Comparison of ENCODE assay signal across 8 mouse cellular contexts in genomic region chr7:44465111-44465510, GRCm38 (mm10). TPM values are rescaled to one million over a fixed set of nuclear protein-coding genes. Genes with fewer than 3 reads are reported as not detected.
DNase-seq lines count a peak whose midpoint lies in the region; ATAC-seq lines count a peak whose summit lies in the region.

Gene Aspdh, plus strand, starts transcription at chr7:44465391.

- WGBS in neural tube, embryonic 15.5 days = 29% methylated on average over 2 of the region's 2 CpGs

- H3K4me3 ChIP-seq in neural tube, embryonic 15.5 days (replicated peaks) = no peak within 1 kb of the TSS

- ATAC-seq in cerebellum, adult (ENCODE audit: insufficient number of reproducible peaks, low FRiP score, low TSS enrichment) = no peak
- ATAC-seq in neural tube, embryonic 15.5 days (ENCODE audit: low FRiP score) = no peak

- H3K4me2 ChIP-seq in neural tube, embryonic 15.5 days = no peak within 1 kb of the TSS

- DNase-seq in cerebellum, adult 11-12 months = peak; percentile 74
- peak; percentile 47 to 56 for DNase-seq in right cerebral cortex, postnatal 10 days (ENCODE audit: low spot score in 2 of 2)
- no peak for DNase-seq in right cerebral cortex, postnatal 4 days
- DNase-seq in layer of hippocampus, postnatal 14 days (ENCODE audit: low spot score in 2 of 2) = no peak
- DNase-seq in ovary, adult 18-20 months (ENCODE audit: low spot score) = no peak
- DNase-seq in ovary, postnatal 36 days (ENCODE audit: low spot score) = no peak

- peaks cover 38% of the 10 kb centered on the region for H3K36me3 ChIP-seq in neural tube, embryonic 15.5 days

- peak within 1 kb of the TSS; percentile 91 for H3K27ac ChIP-seq in neural tube, embryonic 15.5 days (replicated peaks)

- 0 out of 2 replicates have a peak within 1 kb of the TSS, but pooled peaks have one; percentile 17 for H3K9ac ChIP-seq in neural tube, embryonic 15.5 days (replicated peaks)

- H3K9me3 ChIP-seq in neural tube, embryonic 15.5 days (replicated peaks) = no peaks in the 10 kb centered on the region

- H3K4me1 ChIP-seq in neural tube, embryonic 15.5 days = peaks cover 61% of the 10 kb centered on the region

- no peaks in the 10 kb centered on the region; the same call in 1 of the 2 replicates for H3K27me3 ChIP-seq in neural tube, embryonic 15.5 days (replicated peaks)

RNA-seq across cellular contexts. Expression of gene Aspdh, which starts in this region (rescaled TPM):
- 10 to 100 TPM; 15.0 to 15.4 TPM for total RNA-seq in layer of hippocampus, postnatal 14 days (2021)
- polyA plus RNA-seq in neural tube, embryonic 15.5 days (2015; fragmentation: Nextera tagmentation; extraction: Ambion mirVana) = 2.2 and 4.2 TPM in 2 replicates

Comparison
In these comparisons a context has a peak if more than half of its experiments do, and no peak if none do; other contexts are left out.
1. DNase-seq: peak in cerebellum, adult 11-12 months (single experiment) and right cerebral cortex, postnatal 10 days (2 of 2); none in right cerebral cortex, postnatal 4 days (single experiment), layer of hippocampus, postnatal 14 days (0 of 2), ovary, adult 18-20 months (single experiment) and ovary, postnatal 36 days (single experiment).